Mouse (Mus musculus): Measurements from ENCODE around the gene Abi3bp. TPM values are rescaled to one million over a fixed set of nuclear protein-coding genes. Genes with fewer than 3 reads are reported as not detected.

Gene Abi3bp
- polyA plus RNA-seq, 1 experiment from 2014 or later: 0.35 TPM

- H3K27ac ChIP-seq: no peak overlapping the region
- no peak for ATAC-seq (replicated peaks)
- H3K4me3 ChIP-seq: 0 out of 2 replicates have a peak overlapping the region, but pooled peaks have one; percentile 77
- peaks cover 15% of the 10 kb centered on the region for H3K36me3 ChIP-seq (replicated peaks)
- WGBS: 75% methylated on average over 3 of the region's 3 CpGs
- no peaks in the 10 kb centered on the region for H3K27me3 ChIP-seq (replicated peaks)
- no peak overlapping the region for H3K9ac ChIP-seq
- no peaks in the 10 kb centered on the region for H3K9me3 ChIP-seq
- peak overlapping the region; percentile 65 for H3K4me2 ChIP-seq
- H3K4me1 ChIP-seq: peaks cover 22% of the 10 kb centered on the region
These were observed 237.9 kb downstream of the Abi3bp start for GRCm38 (mm10) chr16:56715608-56716007.

GRCm38 (mm10) chr16:56716557-56717179 lies 239.0 kb downstream of the Abi3bp start:
- Histone ChIP-seq H3K27me3 (replicated peaks) (no peaks in the 10 kb centered on the region), H3K4me1 (peaks cover 22% of the 10 kb centered on the region), H3K9me3 (no peaks in the 10 kb centered on the region), H3K27ac (peak overlapping the region; percentile 96), H3K36me3 (replicated peaks) (peaks cover 5% of the 10 kb centered on the region), H3K4me3 (peak overlapping the region; percentile 77), H3K9ac (peak overlapping the region; percentile 78), H3K4me2 (peak overlapping the region; percentile 65)
- WGBS: under 1% methylated on average over 29 of the region's 38 CpGs
- ATAC-seq (replicated peaks): peak; percentile 50; the same call in 1 of the 2 replicates

GRCm38 (mm10) chr16:56717224-56718200 lies 239.8 kb downstream of the Abi3bp start, which contains the start of gene Tfg:
TSS of gene Tfg (minus strand) at chr16:56717450.
- under 1% methylated on average over 62 of the region's 62 CpGs for WGBS
- Histone ChIP-seq H3K9ac (peak within 1 kb of the TSS; percentile 78), H3K27me3 (replicated peaks) (no peaks in the 10 kb centered on the region), H3K36me3 (replicated peaks) (no peaks in the 10 kb centered on the region), H3K4me3 (peak within 1 kb of the TSS; percentile 77), H3K27ac (peak within 1 kb of the TSS; percentile 96), H3K9me3 (no peaks in the 10 kb centered on the region), H3K4me1 (peaks cover 22% of the 10 kb centered on the region), H3K4me2 (peak within 1 kb of the TSS; percentile 65)
- ATAC-seq (replicated peaks): peak; percentile 99

GRCm38 (mm10) chr16:56719031-56719430 lies 241.4 kb downstream of the Abi3bp start:
- no peak overlapping the region for H3K27ac ChIP-seq
- no peaks in the 10 kb centered on the region for H3K27me3 ChIP-seq (replicated peaks)
- no peaks in the 10 kb centered on the region for H3K9me3 ChIP-seq
- peaks cover 22% of the 10 kb centered on the region for H3K4me1 ChIP-seq
- no peak overlapping the region for H3K4me2 ChIP-seq
- no peak overlapping the region for H3K9ac ChIP-seq
- no peaks in the 10 kb centered on the region for H3K36me3 ChIP-seq (replicated peaks)
- H3K4me3 ChIP-seq: no peak overlapping the region
- no peak for ATAC-seq (replicated peaks)

GRCm38 (mm10) chr16:56722357-56722756 lies 244.7 kb downstream of the Abi3bp start:
- Histone ChIP-seq H3K4me1 (peaks cover 3% of the 10 kb centered on the region; the same call in 1 of the 2 replicates), H3K9ac (no peak overlapping the region), H3K27me3 (replicated peaks) (no peaks in the 10 kb centered on the region), H3K36me3 (replicated peaks) (no peaks in the 10 kb centered on the region), H3K27ac (no peak overlapping the region), H3K4me2 (no peak overlapping the region), H3K4me3 (no peak overlapping the region), H3K9me3 (no peaks in the 10 kb centered on the region)
- no peak for ATAC-seq (replicated peaks)
- 77% methylated on average over 4 of the region's 4 CpGs for WGBS

- H3K36me3 ChIP-seq (replicated peaks): no peaks in the 10 kb centered on the region
- no peaks in the 10 kb centered on the region for H3K4me1 ChIP-seq
- WGBS: 79% methylated on average over 10 of the region's 10 CpGs
- H3K27me3 ChIP-seq (replicated peaks): no peaks in the 10 kb centered on the region
- H3K9me3 ChIP-seq: no peaks in the 10 kb centered on the region
- no peak overlapping the region for H3K4me3 ChIP-seq
- no peak for ATAC-seq (replicated peaks)
- no peak overlapping the region for H3K4me2 ChIP-seq
- H3K27ac ChIP-seq: no peak overlapping the region
- H3K9ac ChIP-seq: no peak overlapping the region
These were observed 247.2 kb downstream of the Abi3bp start for GRCm38 (mm10) chr16:56724927-56725326.

GRCm38 (mm10) chr16:56729060-56729459 lies 251.4 kb downstream of the Abi3bp start:
- no peaks in the 10 kb centered on the region for H3K4me1 ChIP-seq
- H3K9me3 ChIP-seq: no peaks in the 10 kb centered on the region
- 26% methylated on average over 1 of the region's 1 CpGs for WGBS
- H3K9ac ChIP-seq: no peak overlapping the region
- no peaks in the 10 kb centered on the region for H3K36me3 ChIP-seq (replicated peaks)
- ATAC-seq (replicated peaks): no peak
- H3K27me3 ChIP-seq (replicated peaks): no peaks in the 10 kb centered on the region
- no peak overlapping the region for H3K4me2 ChIP-seq
- no peak overlapping the region for H3K4me3 ChIP-seq
- no peak overlapping the region for H3K27ac ChIP-seq

Other genes starting within 250 kb of the Abi3bp start
- gene Tfg, start 239.6 kb downstream of the Abi3bp start, polyA plus RNA-seq (2015; fragmentation: Nextera tagmentation; extraction: Ambion mirVana): 150 and 155 TPM in 2 replicates